Mouse (Mus musculus) heart, adult 2 months (tissue): ENCODE measurements around the gene Amer1.

Experiments used
- CTCF ChIP-seq: fragments of 200-600 bp; IDR thresholded peaks from 2 replicates; pipeline ENCODE4 v1.8.1; 2022; ENCODE audit warnings: antibody characterized with exemption, mild to moderate bottlenecking, moderate library complexity
- POLR2A ChIP-seq: fragments of 200-500 bp; IDR thresholded peaks from 2 replicates; pipeline ENCODE4 v1.6.1; 2011; ENCODE audit warnings: mild to moderate bottlenecking, low read depth, low read length, control low read depth; ENCODE audit not compliant: insufficient read depth

DNA sequence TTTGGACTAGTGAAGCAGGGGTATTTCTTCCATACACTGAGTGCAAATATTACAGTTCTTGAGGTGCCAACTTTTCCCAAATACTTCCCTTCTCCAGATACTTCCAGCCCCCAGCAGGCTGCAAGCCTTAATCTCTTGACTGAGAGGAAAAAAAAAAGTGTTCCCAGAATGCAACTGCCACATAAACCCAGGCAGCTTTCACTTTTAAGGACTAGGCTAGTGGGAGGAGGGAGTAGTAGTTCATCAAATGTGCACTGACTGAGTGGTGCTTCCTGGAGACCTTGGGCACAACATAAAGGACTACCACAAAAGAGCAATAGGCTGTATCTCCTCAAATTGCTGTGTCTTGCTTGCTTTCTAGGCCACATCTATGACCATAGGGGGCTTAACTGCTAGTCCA, 3.4 kb downstream of the Amer1 start:
- TF ChIP-seq POLR2A, result no peak
- TF ChIP-seq CTCF, result no peak
